Mouse (Mus musculus) layer of hippocampus, postnatal 25 days (tissue): ENCODE results near the gene Akap2. TPM values are rescaled to one million over a fixed set of nuclear protein-coding genes. Genes with fewer than 3 reads are reported as not detected.

Source experiments
- DNase-seq, 2 experiments: peaks; one replicate each; pipeline ENCODE4 v3.0.0; 2022; ENCODE audit warnings: mixed read lengths in 2 of 2, low spot score in 1 of 2; ENCODE audit errors: extremely low spot score in 1 of 2
- total RNA-seq, 2 experiments: library from RNA; stranded (reverse); gene quantifications; 2 replicates each; pipeline ENCODE4 v1.2.3; 2021

Gene Akap2
- total RNA-seq, 2 experiments from 2014 or later = 42.3 to 42.5 TPM

GRCm38 (mm10) chr4:57750651-57751050 lies 33.2 kb downstream of the Akap2 start:
- no peak for DNase-seq

- no peak for DNase-seq
Observed at GRCm38 (mm10) chr4:57751054-57751453, 33.6 kb downstream of the Akap2 start.

- DNase-seq = no peak
Observed at GRCm38 (mm10) chr4:57751566-57751965, 34.1 kb downstream of the Akap2 start.

- DNase-seq = no peak
Observed at GRCm38 (mm10) chr4:57755085-57755484, 37.6 kb downstream of the Akap2 start.

- DNase-seq = no peak
Observed at GRCm38 (mm10) chr4:57757997-57758396, 40.5 kb downstream of the Akap2 start.

GRCm38 (mm10) chr4:57762424-57762823 lies 45.0 kb downstream of the Akap2 start:
- no peak for DNase-seq

- DNase-seq = no peak
Observed at GRCm38 (mm10) chr4:57764392-57764791, 46.9 kb downstream of the Akap2 start.

- DNase-seq = no peak
Observed at GRCm38 (mm10) chr4:57764926-57765325, 47.5 kb downstream of the Akap2 start.

- no peak for DNase-seq
Observed at GRCm38 (mm10) chr4:57765806-57766205, 48.3 kb downstream of the Akap2 start.

- DNase-seq = no peak
Observed at GRCm38 (mm10) chr4:57769007-57769406, 51.5 kb downstream of the Akap2 start.

- no peak for DNase-seq
Observed at GRCm38 (mm10) chr4:57770185-57770823, 52.8 kb downstream of the Akap2 start.

GRCm38 (mm10) chr4:57771558-57772219 lies 54.2 kb downstream of the Akap2 start:
- DNase-seq = no peak

- DNase-seq = no peak
Observed at GRCm38 (mm10) chr4:57772851-57773510, 55.5 kb downstream of the Akap2 start.

- DNase-seq = no peak
Observed at GRCm38 (mm10) chr4:57774517-57774916, 57.1 kb downstream of the Akap2 start.

- DNase-seq = no peak
Observed at GRCm38 (mm10) chr4:57775582-57775981, 58.1 kb downstream of the Akap2 start.

GRCm38 (mm10) chr4:57780403-57780802 lies 62.9 kb downstream of the Akap2 start:
- DNase-seq = no peak

GRCm38 (mm10) chr4:57780833-57781641 lies 63.6 kb downstream of the Akap2 start:
- DNase-seq = no peak

GRCm38 (mm10) chr4:57781994-57782393 lies 64.5 kb downstream of the Akap2 start:
- DNase-seq = peak in 1 of 2 experiments; percentile 24

- no peak for DNase-seq
Observed at GRCm38 (mm10) chr4:57782549-57783390, 65.3 kb downstream of the Akap2 start.

GRCm38 (mm10) chr4:57783391-57783770 lies 65.9 kb downstream of the Akap2 start:
- no peak for DNase-seq
